Mouse (Mus musculus) heart, postnatal 0 days (tissue): ENCODE measurements at regions not wholly inside any gene's neighbourhood (a gene's known extent, or its start where the extent isn't known, plus 50 kb on each side); places are given as distances from the start of the nearest gene placed in this dataset.

Source experiments
- CTCF ChIP-seq: IDR thresholded peaks from 2 replicates; pipeline ENCODE4 v1.5.1; 2016; ENCODE audit warnings: antibody characterized with exemption, control low read depth, low read depth
- EP300 ChIP-seq: IDR thresholded peaks from 2 replicates; pipeline ENCODE4 v1.6.1; 2016; ENCODE audit warnings: antibody characterized with exemption, low read depth

DNA sequence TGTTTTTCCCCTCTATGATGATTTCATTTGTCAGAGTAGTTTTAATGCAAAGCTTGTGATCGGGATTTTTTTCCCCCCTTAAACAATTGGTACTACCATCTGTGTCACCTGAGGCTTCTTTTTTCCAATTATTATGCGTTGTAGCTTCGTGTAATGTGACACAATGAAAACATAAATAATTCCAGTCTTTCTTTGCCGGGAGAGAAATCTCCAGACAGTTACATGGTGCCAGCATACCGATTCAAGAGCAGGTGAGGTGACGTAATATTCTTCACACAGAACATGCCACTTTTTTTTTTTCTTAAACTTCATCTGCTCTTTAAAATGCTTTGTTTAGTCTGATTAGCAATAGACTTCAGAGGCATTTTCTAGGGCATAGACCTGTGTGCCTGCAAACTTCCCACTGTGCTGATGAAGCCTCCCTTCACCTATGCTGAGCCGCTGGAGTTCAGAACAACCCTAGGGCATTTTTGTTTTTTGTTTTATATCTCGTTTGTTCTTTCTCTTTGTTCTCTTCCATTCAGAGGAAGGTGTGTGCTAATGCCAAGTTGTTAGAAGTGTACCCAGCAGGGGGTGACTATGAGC, 331.0 kb downstream of the Gbe1 start:
- TF ChIP-seq CTCF: no peak
- no peak for TF ChIP-seq EP300
